Mouse (Mus musculus) embryonic facial prominence, embryonic 13.5 days (tissue): Measurements from ENCODE around the gene Rarg. TPM values are rescaled to one million over a fixed set of nuclear protein-coding genes. Genes with fewer than 3 reads are reported as not detected.

Source experiments
- ATAC-seq: fragments of 200-750 bp; cut with Nextera tagmentation; 2 replicates; pipeline ENCODE4 v1.8.0; 2017; ENCODE audit warnings: low read depth; ENCODE audit not compliant: insufficient number of reproducible peaks, insufficient read depth, low FRiP score, low TSS enrichment
- H3K27ac ChIP-seq: fragments of 300-500 bp; sonication (generic); 2 replicates; pipeline ENCODE4 v1.5.1; 2015; ENCODE audit warnings: moderate library complexity, mild to moderate bottlenecking, inconsistent platforms
- H3K27me3 ChIP-seq: fragments of 300-500 bp; sonication (generic); 2 replicates; pipeline ENCODE4 v1.6.1; 2015; ENCODE audit warnings: mild to moderate bottlenecking, inconsistent platforms
- H3K36me3 ChIP-seq: fragments of 300-500 bp; sonication (generic); 2 replicates; pipeline ENCODE4 v1.6.1; 2015; ENCODE audit warnings: mild to moderate bottlenecking, inconsistent platforms
- H3K4me1 ChIP-seq: fragments of 300-500 bp; sonication (generic); 2 replicates; pipeline ENCODE4 v1.6.1; 2015; ENCODE audit warnings: inconsistent platforms
- H3K4me2 ChIP-seq: fragments of 300-500 bp; sonication (generic); 2 replicates; pipeline ENCODE4 v1.6.1; 2015; ENCODE audit warnings: moderate library complexity, mild to moderate bottlenecking, inconsistent platforms
- H3K4me3 ChIP-seq: fragments of 300-500 bp; sonication (generic); 2 replicates; pipeline ENCODE4 v1.5.1; 2015; ENCODE audit warnings: mild to moderate bottlenecking, inconsistent platforms
- H3K9ac ChIP-seq: fragments of 300-500 bp; sonication (generic); 2 replicates; pipeline ENCODE4 v1.6.1; 2015; ENCODE audit warnings: mild to moderate bottlenecking, inconsistent platforms
- H3K9me3 ChIP-seq: fragments of 300-500 bp; sonication (generic); 2 replicates; pipeline ENCODE4 v1.6.1; 2016; ENCODE audit warnings: inconsistent platforms
- WGBS: fragments of 180-500 bp; shearing (Covaris S2); methylation state at CpG from one replicate; pipeline ENCODE4 v1.1.7; 2015; ENCODE audit warnings: mixed read lengths; 5-methylcytosine and 5-hydroxymethylcytosine counted together
- polyA plus RNA-seq: library from polyadenylated mRNA; unstranded; fragments of >200 nt; fragmentation: Nextera tagmentation; extraction: Ambion mirVana; gene quantifications from 2 replicates; pipeline ENCODE4 v1.2.1, GENCODE M21; 2015

The Rarg gene
- polyA plus RNA-seq, 1 experiment from 2014 or later = 143 TPM

DNA sequence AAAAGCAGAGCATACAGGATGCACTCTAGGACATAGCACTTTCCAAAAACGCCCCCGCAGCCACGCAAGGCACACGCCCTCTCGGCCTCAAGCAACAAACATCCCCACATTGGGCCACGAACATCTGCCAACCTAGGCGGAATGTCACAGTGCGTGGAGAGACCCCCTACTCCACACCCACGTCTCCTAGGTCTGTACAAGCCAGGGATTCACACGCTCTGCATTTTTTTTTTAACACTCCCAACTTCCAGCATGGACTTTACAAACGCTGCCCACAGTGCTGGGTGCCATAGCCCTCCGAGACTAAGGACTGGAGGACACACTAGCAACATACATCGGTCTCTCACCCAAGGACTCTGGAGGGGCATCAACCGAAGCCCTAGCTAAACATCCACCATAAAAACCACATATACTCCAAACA is 11.8 kb downstream of the Rarg start:
- H3K4me2 ChIP-seq = peak overlapping the region; percentile 94
- ATAC-seq = no peak
- WGBS = 1% methylated on average over 14 of the region's 14 CpGs
- no peaks in the 10 kb centered on the region for H3K27me3 ChIP-seq
- peaks cover 71% of the 10 kb centered on the region for H3K4me1 ChIP-seq
- peak overlapping the region; percentile 77 for H3K9ac ChIP-seq
- H3K36me3 ChIP-seq = peaks cover 27% of the 10 kb centered on the region
- peak overlapping the region; percentile 58 for H3K4me3 ChIP-seq
- no peaks in the 10 kb centered on the region for H3K9me3 ChIP-seq
- H3K27ac ChIP-seq = peak overlapping the region; percentile 99

DNA sequence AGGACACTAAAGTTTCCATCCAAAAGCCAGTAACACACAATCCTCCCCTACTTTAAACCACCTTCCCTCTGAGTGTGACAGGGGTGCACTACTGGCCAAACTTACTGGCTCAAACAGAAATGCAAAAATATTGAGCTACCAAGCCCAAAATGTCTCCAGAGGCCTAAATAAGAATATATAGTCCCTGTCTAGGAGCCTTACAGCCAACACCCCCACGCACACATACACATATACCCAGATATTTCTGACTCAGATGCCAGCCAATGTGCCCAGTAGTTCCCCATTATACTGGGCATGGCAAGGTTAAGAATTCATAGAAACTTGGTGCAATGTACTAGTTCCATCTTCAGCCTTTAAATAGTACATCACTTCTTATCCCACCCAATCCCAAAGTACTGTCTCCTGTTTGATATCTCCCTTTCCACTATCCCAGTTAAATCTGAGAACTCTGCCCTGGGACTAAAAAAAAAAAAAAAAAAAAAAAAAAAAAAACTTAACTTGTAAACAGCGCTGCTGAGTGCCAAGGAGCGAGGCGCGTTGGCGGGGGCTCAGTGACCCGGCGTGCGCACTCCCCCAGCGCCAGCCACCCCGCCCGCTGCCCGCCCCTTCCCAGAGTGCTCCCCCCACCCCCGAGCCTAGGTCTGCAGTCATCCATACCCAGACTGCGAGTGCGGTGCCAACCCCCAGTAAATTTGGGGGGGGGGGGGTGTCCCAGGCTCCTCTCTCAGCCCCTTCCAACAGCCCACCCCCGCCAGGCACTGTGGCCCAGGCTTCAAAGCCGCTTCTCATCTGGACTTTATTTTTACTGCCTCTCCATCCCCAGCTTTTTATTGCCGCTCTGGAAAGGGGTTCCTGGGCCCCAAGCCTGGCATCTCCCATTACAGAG is 12.8 kb downstream of the Rarg start:
- Histone ChIP-seq H3K9me3 (no peaks in the 10 kb centered on the region), H3K4me2 (peak overlapping the region; percentile 94), H3K4me3 (peak overlapping the region; percentile 58), H3K36me3 (peaks cover 27% of the 10 kb centered on the region), H3K27ac (peak overlapping the region; percentile 99), H3K9ac (peak overlapping the region; percentile 77), H3K27me3 (no peaks in the 10 kb centered on the region), H3K4me1 (peaks cover 61% of the 10 kb centered on the region)
- 2% methylated on average over 19 of the region's 19 CpGs for WGBS
- ATAC-seq = no peak

DNA sequence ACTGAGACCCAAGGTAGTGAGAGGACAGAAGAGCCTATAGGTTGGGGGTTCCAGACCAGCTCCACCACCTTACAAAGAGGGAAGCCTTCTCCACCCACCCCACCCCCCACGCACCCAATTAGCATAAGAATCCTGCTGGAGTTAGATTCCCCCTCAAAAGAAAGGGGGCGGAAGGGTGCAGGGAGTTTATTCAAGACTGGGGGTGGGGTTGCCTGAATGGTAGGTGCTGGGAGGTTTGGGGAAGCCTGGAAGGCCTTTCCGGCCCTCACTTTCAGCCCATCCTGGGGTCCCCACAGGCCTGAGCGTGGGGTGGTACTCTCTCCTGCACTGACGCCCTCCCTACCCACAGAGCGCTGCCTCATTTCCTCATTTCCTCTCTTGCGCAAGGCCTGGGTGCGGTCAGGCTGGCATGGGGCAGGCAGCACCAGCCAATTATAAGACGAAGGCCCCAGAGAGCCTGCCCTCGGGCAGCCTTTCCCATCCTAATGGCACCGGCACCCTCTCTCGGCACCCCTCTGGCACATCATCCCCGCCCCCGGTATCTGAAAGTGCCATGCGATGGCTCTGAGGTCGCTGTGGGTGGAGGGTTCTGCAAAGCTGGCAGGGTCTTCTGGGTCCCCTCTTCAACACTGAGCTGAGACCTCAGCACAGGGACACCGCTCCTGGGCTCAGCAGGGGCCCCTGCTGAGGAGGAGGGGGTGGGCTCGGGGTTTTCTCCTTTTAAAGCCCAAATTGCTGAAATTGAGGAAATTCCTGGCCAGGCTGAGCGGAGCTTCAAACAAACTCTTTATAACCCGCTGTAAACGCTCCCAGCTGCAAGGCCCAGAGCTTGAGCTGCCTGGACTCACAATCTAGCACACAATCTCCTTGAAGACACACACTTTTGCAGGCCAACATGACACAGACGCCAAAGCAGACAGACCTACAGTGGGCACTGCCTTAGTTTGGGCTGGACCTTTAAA is 13.8 kb downstream of the Rarg start:
- Histone ChIP-seq H3K9me3 (no peaks in the 10 kb centered on the region), H3K9ac (peak overlapping the region; percentile 77), H3K27ac (peak overlapping the region; percentile 99), H3K36me3 (peaks cover 38% of the 10 kb centered on the region), H3K27me3 (no peaks in the 10 kb centered on the region), H3K4me2 (peak overlapping the region; percentile 94), H3K4me1 (peaks cover 54% of the 10 kb centered on the region), H3K4me3 (peak overlapping the region; percentile 58)
- ATAC-seq = no peak
- WGBS = 4% methylated on average over 22 of the region's 22 CpGs

DNA sequence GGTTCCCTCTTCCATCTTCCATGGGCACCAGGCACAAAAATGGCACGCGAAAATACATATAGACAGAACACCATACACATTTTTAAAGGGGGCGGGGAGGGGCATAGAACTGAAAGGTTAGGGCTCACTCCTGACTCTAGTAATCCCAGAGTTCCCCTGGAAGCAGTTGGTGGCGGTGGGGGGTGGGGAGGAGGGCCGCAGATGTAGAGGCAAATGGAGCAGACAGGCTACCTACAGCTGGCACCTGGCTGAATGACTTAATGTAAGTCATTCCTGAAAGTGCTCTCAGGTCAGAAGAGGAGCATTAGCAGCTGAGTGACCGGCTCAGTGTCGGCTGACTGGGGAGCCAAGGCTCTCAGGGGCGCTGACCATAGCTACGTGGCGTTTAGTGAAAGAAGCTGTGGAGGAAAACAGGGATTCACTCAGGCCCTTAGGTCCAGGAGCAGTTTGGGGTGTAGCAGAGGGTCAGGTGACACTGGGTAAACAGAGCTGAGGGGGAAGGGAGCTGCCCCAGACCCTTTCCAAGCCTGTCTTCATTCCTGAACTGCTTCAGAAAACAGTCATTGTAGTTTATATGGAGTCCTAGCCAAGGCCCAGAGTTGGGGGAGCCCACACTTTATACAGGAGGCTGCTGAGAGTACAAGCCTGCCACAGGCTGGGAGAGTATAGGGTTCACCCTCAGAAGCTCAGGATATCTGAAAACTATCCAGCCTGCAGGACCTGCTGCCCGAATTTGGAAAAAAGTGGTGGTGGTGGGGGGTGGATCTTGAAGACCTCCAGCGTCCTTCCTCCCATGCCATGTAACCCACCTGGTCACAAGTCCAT is 14.7 kb downstream of the Rarg start:
- H3K9me3 ChIP-seq = no peaks in the 10 kb centered on the region
- 37% methylated on average over 12 of the region's 12 CpGs for WGBS
- peak overlapping the region; percentile 99 for H3K27ac ChIP-seq
- peak overlapping the region; percentile 58 for H3K4me3 ChIP-seq
- peak overlapping the region; percentile 94 for H3K4me2 ChIP-seq
- H3K36me3 ChIP-seq = peaks cover 47% of the 10 kb centered on the region
- ATAC-seq = no peak
- no peaks in the 10 kb centered on the region for H3K27me3 ChIP-seq
- H3K9ac ChIP-seq = peak overlapping the region; percentile 77
- peaks cover 50% of the 10 kb centered on the region for H3K4me1 ChIP-seq

DNA sequence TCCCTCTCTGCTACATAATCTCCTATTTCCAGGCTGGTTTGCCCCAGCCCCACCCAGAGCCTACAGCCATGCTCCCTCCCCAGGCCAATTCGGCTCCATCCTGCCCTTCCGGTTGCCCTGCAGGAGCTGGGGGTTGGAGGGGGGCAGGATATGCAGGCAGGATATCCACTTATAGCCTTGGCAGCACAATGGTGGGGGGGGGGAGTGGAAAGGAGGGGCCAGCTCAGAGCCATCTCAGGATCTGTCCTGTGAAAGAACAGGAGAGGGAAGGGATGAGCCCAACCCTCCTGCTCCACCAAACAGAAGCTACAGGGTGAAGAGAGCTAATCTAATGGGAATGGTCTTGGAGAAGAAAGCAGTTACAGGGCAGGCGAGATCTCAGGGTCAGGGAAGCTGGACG is 16.7 kb downstream of the Rarg start:
- 78% methylated on average over 4 of the region's 4 CpGs for WGBS
- Histone ChIP-seq H3K4me1 (peaks cover 47% of the 10 kb centered on the region), H3K9me3 (no peaks in the 10 kb centered on the region), H3K36me3 (peaks cover 64% of the 10 kb centered on the region), H3K27ac (no peak overlapping the region), H3K4me3 (no peak overlapping the region), H3K4me2 (no peak overlapping the region), H3K9ac (no peak overlapping the region), H3K27me3 (no peaks in the 10 kb centered on the region)
- ATAC-seq = no peak

DNA sequence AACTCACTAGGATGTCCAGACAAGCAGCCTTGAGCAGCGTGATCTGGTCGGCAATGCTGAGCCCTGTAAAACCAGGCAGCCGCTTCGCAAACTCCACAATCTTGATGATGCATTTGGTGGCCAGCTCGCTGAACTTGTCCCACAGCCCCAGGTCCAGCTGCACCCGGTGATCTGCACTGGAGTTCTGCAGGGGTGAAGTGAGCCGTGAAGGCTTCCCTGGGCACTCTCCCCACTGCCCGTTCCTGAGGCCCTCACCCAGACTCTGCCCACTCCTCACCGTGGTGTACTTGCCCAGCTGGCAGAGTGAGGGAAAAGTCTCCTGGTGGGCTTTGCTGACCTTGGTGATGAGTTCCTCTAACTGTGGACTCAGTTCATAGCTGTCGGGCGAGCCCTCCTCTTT is 17.5 kb downstream of the Rarg start:
- Histone ChIP-seq H3K27me3 (no peaks in the 10 kb centered on the region), H3K4me3 (no peak overlapping the region), H3K9ac (no peak overlapping the region), H3K9me3 (no peaks in the 10 kb centered on the region), H3K36me3 (peaks cover 72% of the 10 kb centered on the region), H3K4me1 (peaks cover 47% of the 10 kb centered on the region), H3K27ac (0 out of 2 replicates have a peak overlapping the region, but pooled peaks have one; percentile 8), H3K4me2 (no peak overlapping the region)
- no peak for ATAC-seq
- WGBS = 77% methylated on average over 11 of the region's 11 CpGs

DNA sequence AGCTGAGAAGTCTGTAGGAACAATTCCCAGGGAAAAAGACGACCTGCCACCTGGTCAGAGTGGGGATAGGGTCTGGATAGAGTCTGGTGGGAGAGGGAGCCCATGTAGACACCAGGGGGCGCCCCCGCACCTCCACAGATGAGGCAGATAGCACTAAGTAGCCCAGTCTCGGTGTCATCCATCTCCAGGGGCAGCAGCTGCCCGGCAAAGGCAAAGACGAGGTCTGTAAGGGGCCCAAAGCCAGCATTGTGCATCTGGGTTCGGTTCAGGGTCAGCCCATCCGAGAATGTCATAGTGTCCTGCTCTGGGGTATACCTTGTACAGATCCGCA is 18.1 kb downstream of the Rarg start:
- WGBS = 15% methylated on average over 9 of the region's 9 CpGs
- Histone ChIP-seq H3K9me3 (no peaks in the 10 kb centered on the region), H3K27me3 (no peaks in the 10 kb centered on the region), H3K36me3 (peaks cover 78% of the 10 kb centered on the region), H3K4me2 (no peak overlapping the region), H3K9ac (no peak overlapping the region), H3K27ac (0 out of 2 replicates have a peak overlapping the region, but pooled peaks have one; percentile 8), H3K4me3 (no peak overlapping the region), H3K4me1 (peaks cover 49% of the 10 kb centered on the region)
- ATAC-seq = no peak

DNA sequence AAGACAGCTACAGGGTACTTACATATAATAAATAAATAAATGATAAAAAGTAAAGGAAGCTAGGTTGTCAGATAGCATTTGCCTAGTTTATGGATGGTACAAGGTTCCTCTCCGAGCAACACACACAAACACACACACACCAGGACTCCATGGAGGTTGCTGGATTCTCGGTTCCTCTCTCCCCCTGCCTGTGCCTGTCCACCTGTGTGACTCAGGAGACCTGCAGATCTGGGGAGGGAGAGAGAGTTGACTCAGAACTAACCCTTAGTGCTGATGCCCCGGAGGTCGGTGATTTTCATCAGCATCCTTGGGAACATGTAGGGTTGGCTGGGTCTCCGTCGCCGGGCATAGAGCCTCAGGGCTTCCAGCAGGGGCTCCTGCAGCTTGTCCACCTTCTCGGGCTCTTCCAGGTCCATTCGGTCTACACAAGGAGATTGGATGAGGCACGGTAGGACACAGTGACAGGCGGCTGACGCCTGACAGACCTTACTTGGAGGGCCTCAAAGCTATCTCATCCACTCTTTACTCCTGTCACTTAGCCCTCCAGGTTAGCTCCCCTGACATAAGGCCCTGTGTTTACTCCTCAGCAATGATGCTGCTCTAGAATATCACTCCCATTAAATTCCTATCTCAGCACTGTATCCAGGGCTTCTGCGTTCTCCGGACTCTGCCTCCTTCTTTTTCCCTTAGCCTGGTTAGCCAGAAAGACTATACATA is 18.6 kb downstream of the Rarg start:
- 86% methylated on average over 14 of the region's 14 CpGs for whole genome bisulfite sequencing
- Histone ChIP-seq H3K27ac (no peak overlapping the region), H3K27me3 (no peaks in the 10 kb centered on the region), H3K9me3 (no peaks in the 10 kb centered on the region), H3K4me1 (peaks cover 46% of the 10 kb centered on the region), H3K9ac (no peak overlapping the region), H3K36me3 (peaks cover 82% of the 10 kb centered on the region), H3K4me2 (no peak overlapping the region), H3K4me3 (no peak overlapping the region)
- no peak for ATAC-seq

DNA sequence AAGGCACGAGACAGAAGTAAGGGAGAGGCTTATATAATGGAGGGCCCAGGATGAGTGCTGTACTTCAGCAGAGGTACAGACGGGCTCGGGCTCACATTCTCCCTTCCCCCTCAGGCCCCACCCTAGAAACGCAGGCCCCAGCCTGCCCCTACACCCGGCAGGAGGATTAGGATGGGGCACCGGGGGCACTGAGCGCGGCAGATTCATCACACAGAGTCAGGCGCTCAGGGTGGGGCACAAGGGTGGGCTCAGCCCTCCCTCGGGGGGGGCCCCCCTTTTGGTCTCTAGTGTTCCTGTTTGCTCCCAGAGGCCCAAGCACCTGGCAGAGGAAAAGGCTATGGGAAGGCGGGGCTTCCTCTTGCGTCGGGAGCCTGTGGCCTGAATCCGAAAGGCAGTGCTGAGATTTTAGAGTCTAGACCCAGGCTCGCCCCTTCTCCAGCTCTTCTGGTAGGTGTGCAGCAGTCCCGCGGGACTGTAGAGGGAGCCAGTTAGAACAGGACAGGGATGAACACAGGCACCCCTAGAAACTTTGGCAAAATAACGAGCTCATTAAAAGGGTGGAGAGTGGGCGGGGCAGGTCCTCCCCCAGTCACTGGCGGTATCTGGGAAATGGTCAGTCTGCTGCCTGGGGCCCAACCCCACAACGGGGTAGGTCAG is 21.8 kb downstream of the Rarg start:
- Histone ChIP-seq H3K36me3 (peaks cover 66% of the 10 kb centered on the region), H3K4me1 (peaks cover 41% of the 10 kb centered on the region), H3K9me3 (no peaks in the 10 kb centered on the region), H3K27ac (peak overlapping the region; percentile 77), H3K27me3 (no peaks in the 10 kb centered on the region), H3K4me2 (peak overlapping the region; percentile 11; the same call in 1 of the 2 replicates), H3K9ac (peak overlapping the region; percentile 36), H3K4me3 (no peak overlapping the region)
- WGBS = 35% methylated on average over 21 of the region's 21 CpGs
- ATAC-seq = peak; percentile 73

DNA sequence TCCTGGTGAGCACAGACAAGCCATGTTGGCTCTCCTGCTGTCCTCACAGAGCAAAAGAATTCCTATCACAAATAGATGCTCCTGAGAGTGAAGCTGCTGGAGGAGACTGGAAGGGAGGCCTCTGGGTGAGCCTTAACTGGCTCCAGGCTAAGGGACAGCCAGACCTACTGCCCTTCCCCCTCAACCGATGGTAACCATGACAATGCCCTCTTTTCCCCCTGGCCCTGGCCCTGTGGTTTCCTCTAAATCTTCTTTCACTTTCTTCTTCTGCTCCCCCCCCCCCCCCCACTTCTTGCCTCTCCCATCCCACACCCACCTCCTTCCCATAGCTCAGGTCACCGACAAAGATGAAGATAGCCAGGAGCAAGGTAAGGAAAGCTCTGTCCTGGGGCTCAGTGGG is 23.4 kb downstream of the Rarg start:
- 0 out of 2 replicates have a peak overlapping the region, but pooled peaks have one; percentile 7 for H3K27ac ChIP-seq
- H3K36me3 ChIP-seq = peaks cover 52% of the 10 kb centered on the region
- 0% methylated on average over 2 of the region's 2 CpGs for whole genome bisulfite sequencing
- no peak overlapping the region for H3K4me3 ChIP-seq
- H3K9ac ChIP-seq = no peak overlapping the region
- peaks cover 41% of the 10 kb centered on the region for H3K4me1 ChIP-seq
- no peaks in the 10 kb centered on the region for H3K27me3 ChIP-seq
- no peak overlapping the region for H3K4me2 ChIP-seq
- no peak for ATAC-seq
- H3K9me3 ChIP-seq = no peaks in the 10 kb centered on the region
